Mouse (Mus musculus) forebrain, embryonic 11.5 days (tissue): ENCODE data around the gene Parn. TPM values are rescaled to one million over a fixed set of nuclear protein-coding genes. Genes with fewer than 3 reads are reported as not detected.
"Not testable (repeated sequence)": the region's sequence is repeated elsewhere in the genome, so short reads cannot be mapped to it uniquely, and the experiment has no call there.

Source experiments
- ATAC-seq: fragments of 200-750 bp; cut with Nextera tagmentation; replicated peaks from 2 replicates; pipeline ENCODE4 v1.8.0; 2017; ENCODE audit warnings: moderate TSS enrichment; ENCODE audit not compliant: low FRiP score
- DNase-seq: peaks from one replicate; pipeline ENCODE4 v3.0.0-alpha.2; 2017; ENCODE audit warnings: low spot score
- H3K27ac ChIP-seq: fragments of 300-500 bp; sonication (generic); 2 replicates; pipeline ENCODE4 v1.5.1; 2014; ENCODE audit warnings: low read depth, low read length
- H3K27me3 ChIP-seq: fragments of 300-500 bp; sonication (generic); 2 replicates; pipeline ENCODE4 v1.6.1; 2014; ENCODE audit warnings: mild to moderate bottlenecking, low read length, mixed read lengths; ENCODE audit not compliant: control insufficient read depth, insufficient read depth
- H3K36me3 ChIP-seq: fragments of 300-500 bp; sonication (generic); 2 replicates; pipeline ENCODE4 v1.6.1; 2014; ENCODE audit warnings: mild to moderate bottlenecking, low read length, moderate library complexity, mixed read lengths; ENCODE audit not compliant: control insufficient read depth, insufficient read depth
- H3K4me1 ChIP-seq: fragments of 300-500 bp; sonication (generic); replicated peaks from 2 replicates; pipeline ENCODE4 v1.6.1; 2014; ENCODE audit warnings: low read length, mixed read lengths; ENCODE audit not compliant: control insufficient read depth, insufficient read depth
- H3K4me2 ChIP-seq: fragments of 300-500 bp; sonication (generic); 2 replicates; pipeline ENCODE4 v1.6.1; 2014; ENCODE audit warnings: low read depth, mild to moderate bottlenecking, low read length, moderate library complexity, mixed read lengths; ENCODE audit not compliant: severe bottlenecking
- H3K4me3 ChIP-seq: fragments of 300-500 bp; sonication (generic); 2 replicates; pipeline ENCODE4 v1.5.1; 2014; ENCODE audit warnings: low read depth, low read length
- H3K9ac ChIP-seq: fragments of 300-500 bp; sonication (generic); 2 replicates; pipeline ENCODE4 v1.6.1; 2014; ENCODE audit warnings: low read length
- H3K9me3 ChIP-seq: fragments of 300-500 bp; sonication (generic); 2 replicates; pipeline ENCODE4 v1.6.1; 2016; ENCODE audit warnings: low read length, mixed read lengths; ENCODE audit not compliant: control insufficient read depth
- WGBS: fragments of 180-500 bp; shearing (Covaris S2); extraction: QIAGEN DNeasy Blood & Tissue Kit; methylation state at CpG from one replicate; pipeline ENCODE4 v1.1.7; 2014; 5-methylcytosine and 5-hydroxymethylcytosine counted together
- polyA plus RNA-seq: library from polyadenylated mRNA; unstranded; fragments of >200 nt; fragmentation: Nextera tagmentation; extraction: Ambion mirVana; gene quantifications from 2 replicates; pipeline ENCODE4 v1.2.1, GENCODE M21; 2014

Gene Parn
- polyA plus RNA-seq, 1 experiment from 2014 or later, result 44.1 TPM

DNA sequence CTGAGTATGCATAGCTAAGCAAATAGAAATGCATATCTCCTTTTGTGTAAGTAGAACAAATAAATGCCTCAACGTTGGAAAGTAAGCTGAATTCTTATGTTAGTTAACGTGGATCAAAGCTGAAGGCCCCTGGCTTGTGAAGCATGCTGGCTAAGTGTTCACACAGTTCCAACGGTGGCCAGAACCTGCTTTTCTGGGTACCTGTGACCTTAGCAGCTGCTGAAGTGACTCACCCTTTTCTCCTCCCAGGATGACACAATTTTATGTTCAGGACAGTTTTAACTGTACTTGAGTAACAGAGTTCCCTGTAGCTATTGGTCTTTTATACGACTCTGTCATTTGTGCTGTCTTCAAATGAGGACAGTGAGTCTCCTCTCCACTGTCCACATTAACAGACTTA lies 22.0 kb downstream of the Parn start:
- ATAC-seq (no peak), DNase-seq (no peak)
- H3K36me3 ChIP-seq, result no peaks in the 10 kb centered on the region; the same call in 1 of the 2 replicates

DNA sequence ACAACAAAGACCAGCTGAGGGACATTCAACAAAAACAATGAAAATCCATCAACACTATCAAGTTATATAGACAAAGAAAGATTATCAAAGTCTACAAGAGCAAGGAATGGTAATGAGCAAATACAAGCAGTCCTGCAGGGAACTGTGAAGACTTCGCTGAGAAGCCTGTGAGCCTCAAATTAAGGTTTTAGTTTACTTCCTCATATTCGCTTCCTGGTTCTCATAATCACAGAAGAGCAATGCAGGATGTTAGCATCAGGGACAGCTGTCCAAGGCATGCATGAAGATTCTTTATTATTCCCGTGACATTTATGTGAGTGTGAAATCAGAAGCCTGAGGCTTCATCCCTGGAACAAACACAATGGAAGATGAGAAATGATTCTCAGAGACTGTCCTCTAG lies 23.5 kb downstream of the Parn start:
- DNase-seq, result no peak
- H3K9me3 ChIP-seq, result no peaks in the 10 kb centered on the region
- no peak for ATAC-seq
- H3K4me3 ChIP-seq, result no peak overlapping the region
- H3K27me3 ChIP-seq, result no peaks in the 10 kb centered on the region
- H3K4me1 ChIP-seq, result no peaks in the 10 kb centered on the region
- no peak overlapping the region for H3K27ac ChIP-seq
- H3K36me3 ChIP-seq, result no peaks in the 10 kb centered on the region; the same call in 1 of the 2 replicates
- WGBS, result 96% methylated on average over 3 of the region's 3 CpGs
- no peak overlapping the region for H3K9ac ChIP-seq
- no peak overlapping the region for H3K4me2 ChIP-seq

More for the DNA sequence above, 22.0 kb downstream of the Parn start:
- WGBS, result 91% methylated on average over 4 of the region's 4 CpGs
- H3K9ac ChIP-seq, result no peak overlapping the region
- H3K9me3 ChIP-seq, result no peaks in the 10 kb centered on the region
- H3K27me3 ChIP-seq, result no peaks in the 10 kb centered on the region
- H3K4me2 ChIP-seq, result no peak overlapping the region
- H3K4me1 ChIP-seq, result no peaks in the 10 kb centered on the region
- no peak overlapping the region for H3K27ac ChIP-seq
- H3K4me3 ChIP-seq, result no peak overlapping the region

DNA sequence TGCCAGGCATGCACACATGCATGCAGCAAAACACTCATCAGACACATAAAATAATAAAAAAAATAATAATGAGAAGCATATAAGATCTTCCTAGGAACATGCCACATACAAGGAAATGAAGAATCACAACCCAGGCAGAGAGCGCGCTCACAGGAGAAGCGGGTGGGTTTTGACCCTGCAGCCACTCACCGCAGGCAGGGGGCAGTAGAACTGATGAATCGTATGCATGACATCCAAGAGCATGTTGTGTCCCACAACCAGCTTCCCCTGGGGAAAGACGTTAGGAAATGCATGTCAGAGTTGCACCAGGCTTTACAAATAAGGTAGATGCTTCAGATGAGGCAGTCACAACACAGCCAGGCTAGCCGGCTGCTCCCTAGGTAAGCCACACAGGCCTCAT lies 27.9 kb downstream of the Parn start:
- Histone ChIP-seq H3K36me3 (no peaks in the 10 kb centered on the region; the same call in 1 of the 2 replicates), H3K27me3 (no peaks in the 10 kb centered on the region), H3K4me2 (no peak overlapping the region), H3K9ac (no peak overlapping the region), H3K4me1 (no peaks in the 10 kb centered on the region), H3K9me3 (no peaks in the 10 kb centered on the region), H3K4me3 (no peak overlapping the region), H3K27ac (no peak overlapping the region)
- ATAC-seq (no peak), DNase-seq (no peak)
- 78% methylated on average over 7 of the region's 7 CpGs for WGBS

DNA sequence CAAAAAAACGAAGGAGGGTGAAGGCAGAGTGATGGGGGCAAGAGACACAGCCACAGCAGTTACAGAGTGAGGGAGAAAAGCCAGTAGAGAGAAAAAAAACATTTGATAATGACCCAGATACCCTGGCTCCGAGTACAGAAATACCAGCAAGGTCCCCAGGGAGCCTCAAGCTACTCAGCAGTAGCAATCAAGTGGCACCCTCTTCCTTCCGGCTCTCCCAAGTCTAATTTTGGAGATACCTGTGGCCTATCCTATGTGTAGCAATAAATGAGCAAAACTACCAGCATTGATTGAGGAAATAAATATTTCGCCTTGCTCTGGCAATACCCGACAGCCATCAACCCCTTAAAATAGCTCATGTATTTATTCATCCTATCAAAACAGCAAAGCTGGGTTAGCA lies 28.5 kb downstream of the Parn start:
- no peak for ATAC-seq
- no peaks in the 10 kb centered on the region for H3K9me3 ChIP-seq

DNA sequence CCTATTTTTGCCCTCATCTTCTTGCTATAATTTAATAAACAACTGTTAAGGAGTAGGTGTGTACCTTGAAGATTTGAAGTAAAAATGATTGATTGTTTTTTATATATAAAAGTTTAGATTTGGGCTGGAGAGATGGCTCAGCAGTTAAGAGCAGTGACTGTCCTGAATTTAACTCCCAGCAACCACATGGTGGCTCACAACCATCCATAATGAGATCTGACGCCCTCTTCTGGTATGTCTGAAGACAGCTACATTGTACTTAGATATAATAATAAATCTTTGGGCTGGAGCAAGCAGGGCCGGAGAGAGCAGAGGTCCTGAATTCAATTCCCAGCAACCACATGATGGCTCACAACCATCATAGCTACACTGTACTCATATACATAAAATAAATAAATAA lies 29.8 kb downstream of the Parn start:
- ATAC-seq, H3K27ac ChIP-seq, DNase-seq, H3K4me2 ChIP-seq, H3K36me3 ChIP-seq, H3K27me3 ChIP-seq, H3K4me3 ChIP-seq, H3K9me3 ChIP-seq, H3K9ac ChIP-seq, H3K4me1 ChIP-seq: not testable (repeated sequence)
- 47% methylated on average over 2 of the region's 2 CpGs for WGBS

More for the DNA sequence above, 28.5 kb downstream of the Parn start:
- Histone ChIP-seq H3K27ac (no peak overlapping the region), H3K27me3 (no peaks in the 10 kb centered on the region), H3K36me3 (no peaks in the 10 kb centered on the region; the same call in 1 of the 2 replicates), H3K4me1 (no peaks in the 10 kb centered on the region), H3K4me3 (no peak overlapping the region), H3K4me2 (no peak overlapping the region), H3K9ac (no peak overlapping the region)
- 88% methylated on average over 5 of the region's 5 CpGs for WGBS
- no peak for DNase-seq

DNA sequence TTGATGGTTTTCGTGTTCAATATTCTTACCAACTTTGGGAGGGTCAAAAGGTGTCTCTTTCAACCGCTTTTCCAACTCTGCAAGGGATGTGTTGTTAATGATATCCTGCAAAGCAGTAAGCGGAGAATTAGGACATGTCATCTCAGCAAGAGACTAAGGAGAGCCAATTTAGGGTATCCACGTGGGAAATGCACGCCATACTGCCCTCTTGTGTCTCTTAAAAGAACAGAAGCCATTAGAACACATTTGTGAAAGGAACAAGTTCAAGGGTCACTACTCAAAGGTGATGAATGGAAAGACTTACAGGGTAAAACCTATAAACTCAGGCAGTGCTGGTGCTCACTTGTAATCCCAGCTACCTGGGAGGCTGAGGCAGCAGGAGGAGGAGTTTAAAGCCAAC lies 39.6 kb downstream of the Parn start:
- no peak for DNase-seq
- Histone ChIP-seq H3K4me2 (no peak overlapping the region), H3K27ac (no peak overlapping the region), H3K4me1 (no peaks in the 10 kb centered on the region), H3K9ac (no peak overlapping the region), H3K9me3 (no peaks in the 10 kb centered on the region), H3K36me3 (no peaks in the 10 kb centered on the region; the same call in 1 of the 2 replicates), H3K4me3 (no peak overlapping the region), H3K27me3 (no peaks in the 10 kb centered on the region)
- no peak for ATAC-seq
- WGBS, result 53% methylated on average over 5 of the region's 5 CpGs

DNA sequence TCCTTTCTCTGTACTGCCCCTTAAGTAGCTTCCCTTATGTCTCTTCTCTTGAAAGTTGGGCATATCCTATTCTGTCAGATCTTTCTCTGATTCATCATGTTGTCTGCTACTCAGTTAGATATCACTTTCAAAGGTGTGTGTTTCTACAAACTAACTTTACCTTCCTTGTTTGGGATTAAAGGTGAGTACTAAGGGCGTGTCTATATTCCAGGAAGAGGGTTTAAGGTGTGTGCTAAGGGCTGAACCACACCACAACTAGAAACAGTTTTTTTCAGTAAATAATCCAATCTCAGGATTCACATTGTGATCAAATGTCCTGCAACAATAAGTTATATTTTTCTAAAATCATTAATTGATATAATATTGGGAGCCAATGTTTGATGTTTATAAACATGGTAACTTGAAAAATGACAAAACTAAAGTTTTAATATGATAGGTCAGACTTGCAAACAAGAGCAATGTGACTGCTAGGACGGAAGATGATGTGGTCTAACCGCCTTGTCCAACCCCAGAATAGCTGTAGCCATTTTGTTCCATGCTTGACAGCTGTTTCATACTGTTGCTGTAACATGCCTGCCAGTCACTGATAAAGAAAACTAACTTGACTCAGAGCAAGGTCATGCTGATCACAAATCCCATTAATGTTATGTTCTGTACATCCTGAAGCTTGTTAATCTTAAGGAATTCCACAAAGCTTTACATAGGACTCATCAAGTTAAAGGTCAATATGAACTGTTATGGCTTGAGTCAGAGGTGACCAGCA lies 46.0 kb downstream of the Parn start:
- ATAC-seq, result no peak
- Histone ChIP-seq H3K27me3 (no peaks in the 10 kb centered on the region), H3K9ac (no peak overlapping the region), H3K4me2 (no peak overlapping the region), H3K9me3 (no peaks in the 10 kb centered on the region), H3K4me3 (no peak overlapping the region), H3K27ac (no peak overlapping the region), H3K4me1 (no peaks in the 10 kb centered on the region), H3K36me3 (no peaks in the 10 kb centered on the region; the same call in 1 of the 2 replicates)
- DNase-seq, result no peak
- 96% methylated on average over 3 of the region's 3 CpGs for WGBS

DNA sequence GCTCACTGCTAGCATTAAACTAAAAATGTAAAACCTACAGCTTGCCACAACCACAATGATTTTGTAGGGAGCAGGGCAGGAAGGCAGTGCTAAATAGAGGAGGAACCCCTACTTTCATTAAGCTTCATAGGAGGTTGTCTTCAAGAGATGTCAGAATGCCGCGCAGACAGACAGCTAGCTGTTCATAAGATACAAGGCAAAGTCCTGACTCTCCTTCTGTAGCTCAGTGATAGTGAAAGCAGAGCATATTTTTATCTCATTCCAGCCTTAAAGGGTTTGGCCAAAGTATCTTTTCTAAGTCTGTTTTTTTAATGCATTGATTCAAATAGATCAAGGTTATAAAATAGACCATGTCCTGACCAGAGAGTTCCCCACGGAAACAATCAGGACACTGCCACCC lies 47.8 kb downstream of the Parn start:
- Histone ChIP-seq H3K9ac (no peak overlapping the region), H3K4me3 (no peak overlapping the region), H3K27me3 (no peaks in the 10 kb centered on the region), H3K4me2 (no peak overlapping the region), H3K27ac (no peak overlapping the region), H3K9me3 (no peaks in the 10 kb centered on the region), H3K36me3 (no peaks in the 10 kb centered on the region; the same call in 1 of the 2 replicates), H3K4me1 (no peaks in the 10 kb centered on the region)
- ATAC-seq (no peak), DNase-seq (no peak)
- 96% methylated on average over 3 of the region's 3 CpGs for WGBS

DNA sequence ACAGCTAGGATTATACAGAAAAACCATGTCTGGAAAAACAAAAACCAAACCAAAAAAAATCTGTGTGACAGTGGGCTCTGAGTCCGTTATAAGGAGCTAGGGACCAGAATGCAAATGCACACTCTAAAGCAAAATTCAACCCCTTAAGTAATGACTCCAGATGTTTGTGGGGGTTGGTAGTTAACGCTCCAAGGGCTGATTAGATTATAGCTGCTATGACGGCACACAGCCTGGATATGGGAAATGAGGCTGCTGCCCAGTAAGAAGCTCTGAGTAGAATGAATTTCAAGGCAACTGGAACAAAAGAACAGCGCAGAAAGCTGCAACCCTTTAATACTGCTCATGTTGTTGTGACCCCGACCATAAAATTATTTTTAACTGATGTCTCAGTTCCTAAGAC lies 52.7 kb downstream of the Parn start:
- Histone ChIP-seq H3K27ac (no peak overlapping the region), H3K27me3 (no peaks in the 10 kb centered on the region), H3K4me3 (no peak overlapping the region), H3K9me3 (no peaks in the 10 kb centered on the region), H3K4me2 (no peak overlapping the region), H3K4me1 (no peaks in the 10 kb centered on the region), H3K9ac (no peak overlapping the region), H3K36me3 (no peaks in the 10 kb centered on the region)
- ATAC-seq, result no peak
- no peak for DNase-seq
- WGBS, result 67% methylated on average over 5 of the region's 5 CpGs
